Mouse (Mus musculus) cerebellum, adult 2 months (tissue): ENCODE data around the gene Hdac4.

Experiments used
- CTCF ChIP-seq: fragments of 200-500 bp; IDR thresholded peaks from 2 replicates; pipeline ENCODE4 v1.5.1; 2011; ENCODE audit warnings: low read depth, mild to moderate bottlenecking, control low read depth, low read length, moderate library complexity, borderline replicate concordance; ENCODE audit not compliant: insufficient read depth
- POLR2A ChIP-seq: fragments of 200-500 bp; IDR thresholded peaks from 2 replicates; pipeline ENCODE4 v1.6.1; 2011; ENCODE audit warnings: low read length, control low read depth, borderline replicate concordance; ENCODE audit not compliant: insufficient read depth

- TF ChIP-seq CTCF (no peak), POLR2A (no peak)
Measured at GRCm38 (mm10) chr1:91905268-91905667, 290.2 kb downstream of the Hdac4 start.
